Mouse (Mus musculus): Measurements from ENCODE around the gene Caml.
"Not testable (repeated sequence)": the region's sequence is repeated elsewhere in the genome, so short reads cannot be mapped to it uniquely, and the experiment has no call there.

The Caml gene

GRCm38 (mm10) chr13:55622649-55623541 lies at the start of gene Caml:
Caml (plus strand) TSS chr13:55623005.
- peak; percentile 84 for DNase-seq (ENCODE audit: low spot score)

- DNase-seq (ENCODE audit: low spot score), result no peak
Measured at GRCm38 (mm10) chr13:55573432-55573831, 49.4 kb upstream of the Caml start, which contains the start of gene Tmed9. Tmed9 (plus strand) TSS chr13:55573732.

GRCm38 (mm10) chr13:55574321-55574720 lies 48.5 kb upstream of the Caml start:
- DNase-seq (ENCODE audit: low spot score), result no peak

GRCm38 (mm10) chr13:55575932-55576331 lies 46.9 kb upstream of the Caml start:
- DNase-seq (ENCODE audit: low spot score), result no peak

GRCm38 (mm10) chr13:55576872-55577271 lies 45.9 kb upstream of the Caml start:
- DNase-seq (ENCODE audit: low spot score), result not testable (repeated sequence)

GRCm38 (mm10) chr13:55578086-55578485 lies 44.7 kb upstream of the Caml start:
- no peak for DNase-seq (ENCODE audit: low spot score)

- no peak for DNase-seq (ENCODE audit: low spot score)
Measured at GRCm38 (mm10) chr13:55591961-55592490, 30.8 kb upstream of the Caml start.

- DNase-seq (ENCODE audit: low spot score), result peak; percentile 94
Measured at GRCm38 (mm10) chr13:55592512-55593253, 30.1 kb upstream of the Caml start.

GRCm38 (mm10) chr13:55593254-55593747 lies 29.5 kb upstream of the Caml start:
- DNase-seq (ENCODE audit: low spot score), result no peak

GRCm38 (mm10) chr13:55595375-55595774 lies 27.4 kb upstream of the Caml start:
- peak; percentile 68 for DNase-seq (ENCODE audit: low spot score)

- DNase-seq (ENCODE audit: low spot score), result no peak
Measured at GRCm38 (mm10) chr13:55596802-55597201, 26.0 kb upstream of the Caml start.

- peak; percentile 66 for DNase-seq (ENCODE audit: low spot score)
Measured at GRCm38 (mm10) chr13:55599566-55600540, 23.0 kb upstream of the Caml start, which contains the start of gene B4galt7. B4galt7 (plus strand) TSS chr13:55599896.

GRCm38 (mm10) chr13:55600657-55601056 lies 22.1 kb upstream of the Caml start:
- DNase-seq (ENCODE audit: low spot score), result no peak

GRCm38 (mm10) chr13:55601611-55602010 lies 21.2 kb upstream of the Caml start:
- DNase-seq (ENCODE audit: low spot score), result peak; percentile 65

- no peak for DNase-seq (ENCODE audit: low spot score)
Measured at GRCm38 (mm10) chr13:55604606-55605005, 18.2 kb upstream of the Caml start.

- no peak for DNase-seq (ENCODE audit: low spot score)
Measured at GRCm38 (mm10) chr13:55606899-55607623, 15.7 kb upstream of the Caml start.

GRCm38 (mm10) chr13:55607624-55608006 lies 15.2 kb upstream of the Caml start:
- DNase-seq (ENCODE audit: low spot score), result no peak

- DNase-seq (ENCODE audit: low spot score), result no peak
Measured at GRCm38 (mm10) chr13:55611996-55612395, 10.8 kb upstream of the Caml start.

- no peak for DNase-seq (ENCODE audit: low spot score)
Measured at GRCm38 (mm10) chr13:55613471-55613870, 9.3 kb upstream of the Caml start.

GRCm38 (mm10) chr13:55619328-55619727 lies 3.5 kb upstream of the Caml start:
- no peak for DNase-seq (ENCODE audit: low spot score)

GRCm38 (mm10) chr13:55620275-55620674 lies 2.5 kb upstream of the Caml start:
- no peak for DNase-seq (ENCODE audit: low spot score)
